Mouse (Mus musculus) inflammation-experienced regulatory T-cells (primary cell): ENCODE data around the gene Serpinb9b. TPM values are rescaled to one million over a fixed set of nuclear protein-coding genes. Genes with fewer than 3 reads are reported as not detected.

ENCODE experiments used
- polyA plus RNA-seq, 2 experiments: library from polyadenylated mRNA; unstranded; fragments of 100-300 nt; shearing (Covaris generic); gene quantifications; one replicate each; pipeline ENCODE4 v1.2.1; 2017

The Serpinb9b gene
- polyA plus RNA-seq, result under 1 TPM; 0.37 to 0.91 TPM

DNA sequence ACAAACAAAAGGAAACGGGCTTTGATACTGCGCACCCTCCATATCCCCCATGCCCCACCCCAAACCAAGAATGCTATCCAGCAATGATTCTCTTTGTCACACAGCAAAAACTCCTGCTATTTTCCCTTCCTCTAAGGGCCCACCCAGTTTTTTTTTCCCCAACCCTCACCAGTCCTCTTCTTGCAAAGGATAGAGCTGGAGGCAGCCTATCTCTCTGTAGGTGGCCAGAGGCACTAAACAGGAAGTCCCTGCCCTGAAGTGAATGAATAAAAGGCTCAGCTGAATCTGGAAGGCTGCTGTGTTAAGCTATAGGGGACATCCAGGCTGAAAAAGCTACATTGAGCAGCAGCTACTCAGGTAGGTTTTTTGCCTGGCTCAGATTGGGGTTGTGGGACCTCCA, at the start of gene Serpinb9b:
Serpinb9b (plus strand) TSS at position 173 of the 400 bp plus-strand sequence.

DNA sequence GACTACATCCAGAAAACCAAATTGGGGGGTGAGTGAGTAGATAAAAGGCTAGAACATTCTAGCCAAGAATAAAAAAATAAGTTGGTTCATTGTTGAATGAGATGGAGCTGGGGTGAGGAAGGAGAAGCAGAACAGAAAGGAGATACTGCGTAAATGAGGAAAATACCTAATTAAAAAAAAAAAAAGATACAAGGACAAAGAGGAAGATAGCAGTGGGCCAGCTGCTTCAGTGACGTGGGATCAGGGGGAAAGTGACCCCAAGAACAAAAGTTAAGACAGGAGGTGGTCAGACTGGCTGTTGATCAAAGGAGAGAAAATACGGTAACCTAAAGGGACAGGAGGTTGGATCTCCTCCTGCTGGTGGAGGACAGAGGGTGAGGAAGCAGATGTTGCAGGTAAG, 24.3 kb upstream of the Serpinb9b start, which contains the start of gene Serpinb9:
Serpinb9 (plus strand) TSS at position 301 of the 400 bp plus-strand sequence.

DNA sequence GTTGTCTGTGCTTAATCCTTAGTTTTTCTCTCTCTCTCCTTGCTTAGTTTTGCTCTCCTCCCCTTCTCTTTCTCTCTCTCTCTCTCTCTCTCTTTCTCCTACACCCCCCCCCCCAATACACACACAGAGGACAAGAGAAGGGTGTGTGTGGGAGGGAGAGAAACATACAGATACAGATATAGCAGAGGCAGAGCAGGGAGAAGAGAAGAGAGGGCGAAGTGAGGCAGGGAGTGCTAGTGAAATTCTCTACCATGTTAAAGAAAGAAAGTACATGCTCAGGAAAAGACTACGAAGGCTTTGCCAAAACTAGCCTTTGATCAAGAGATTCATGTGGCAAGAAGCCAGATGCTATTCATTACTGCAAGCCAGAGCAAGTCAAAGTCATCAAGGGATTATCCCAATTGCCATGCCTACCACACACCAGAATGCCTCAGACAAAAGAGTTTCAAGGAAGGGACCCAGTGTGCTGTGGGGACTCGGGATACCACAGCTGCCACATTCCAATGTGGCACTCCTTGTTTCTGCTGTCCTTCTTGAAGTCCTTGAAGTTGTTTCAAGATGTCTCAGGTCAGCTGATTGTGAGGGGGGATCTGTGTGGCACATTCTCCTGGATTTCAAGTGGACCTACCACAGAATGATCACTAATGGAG, 51.0 kb downstream of the Serpinb9b start, which contains the start of gene Serpinb1b:
Serpinb1b (plus strand) TSS at position 520 of the 650 bp plus-strand sequence.

Other genes starting within 250 kb of the Serpinb9b start
- gene Mylk4, start 243.5 kb upstream of the Serpinb9b start, polyA plus RNA-seq, result under 1 TPM; 0.10 to 0.33 TPM
- gene Wrnip1, start 225.4 kb upstream of the Serpinb9b start, polyA plus RNA-seq, result 10 to 100 TPM; 80.1 to 88.9 TPM
- gene D930007J09Rik, start 224.6 kb upstream of the Serpinb9b start, polyA plus RNA-seq, result not detected
- gene Serpinb1a, start 176.2 kb upstream of the Serpinb9b start, polyA plus RNA-seq, result 10 to 100 TPM in 1 of 2 experiments, 1 to 10 TPM in 1; 3.9 to 14.4 TPM
- gene Serpinb1c, start 129.2 kb upstream of the Serpinb9b start, polyA plus RNA-seq, result under 1 TPM in 1 of 2 experiments, not detected in 1; 0.56 TPM
- 10 to 100 TPM in 1 of 2 experiments, 1 to 10 TPM in 1; 6.8 to 19.9 TPM for gene Serpinb6b, start 62.2 kb upstream of the Serpinb9b start, polyA plus RNA-seq
- 10 to 100 TPM; 18.8 to 24.9 TPM for gene Serpinb9, start 24.2 kb upstream of the Serpinb9b start, polyA plus RNA-seq
- not detected for gene Serpinb1b, start 51.2 kb downstream of the Serpinb9b start, polyA plus RNA-seq
- 1 to 10 TPM in 1 of 2 experiments, under 1 TPM in 1; 0.14 to 1.9 TPM for gene Serpinb9c, start 132.3 kb downstream of the Serpinb9b start, polyA plus RNA-seq
- under 1 TPM in 1 of 2 experiments, not detected in 1; 0.49 TPM for gene Serpinb9d, start 165.5 kb downstream of the Serpinb9b start, polyA plus RNA-seq
- under 1 TPM in 1 of 2 experiments, not detected in 1; 0.18 TPM for gene Serpinb9e, start 222.2 kb downstream of the Serpinb9b start, polyA plus RNA-seq